Mouse (Mus musculus): Measurements from ENCODE around the gene Sit1.

DNA sequence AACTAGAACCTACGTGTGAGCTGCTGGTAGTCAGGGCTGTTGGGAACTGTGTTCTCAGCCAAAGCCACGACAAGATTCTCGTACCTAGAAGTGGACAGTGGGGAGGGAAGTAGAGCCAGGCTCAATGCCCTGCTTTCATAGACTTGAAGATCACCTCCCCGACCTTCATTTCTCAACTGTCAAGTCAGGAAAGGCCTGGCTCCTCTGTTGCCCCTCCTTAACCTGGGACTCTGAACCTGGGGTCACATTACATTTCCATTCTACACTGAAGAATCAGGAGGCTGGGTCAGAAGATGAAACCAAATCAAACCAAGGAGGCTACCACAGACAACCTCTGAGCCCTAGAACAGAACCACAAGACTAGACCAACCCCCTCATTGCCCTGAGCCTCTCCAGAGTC is 14.4 kb upstream of the Sit1 start:
- no peak for TF ChIP-seq POLR2A (IDR thresholded peaks at IDR 0.05; ENCODE audit: borderline replicate concordance, control insufficient read depth, low read depth, low read length)
- no peak for TF ChIP-seq CTCF (IDR thresholded peaks at IDR 0.05; ENCODE audit: control insufficient read depth, insufficient read depth, low read length)
